Mouse (Mus musculus): ENCODE measurements around the gene Rbbp8nl.

The Rbbp8nl gene

DNA sequence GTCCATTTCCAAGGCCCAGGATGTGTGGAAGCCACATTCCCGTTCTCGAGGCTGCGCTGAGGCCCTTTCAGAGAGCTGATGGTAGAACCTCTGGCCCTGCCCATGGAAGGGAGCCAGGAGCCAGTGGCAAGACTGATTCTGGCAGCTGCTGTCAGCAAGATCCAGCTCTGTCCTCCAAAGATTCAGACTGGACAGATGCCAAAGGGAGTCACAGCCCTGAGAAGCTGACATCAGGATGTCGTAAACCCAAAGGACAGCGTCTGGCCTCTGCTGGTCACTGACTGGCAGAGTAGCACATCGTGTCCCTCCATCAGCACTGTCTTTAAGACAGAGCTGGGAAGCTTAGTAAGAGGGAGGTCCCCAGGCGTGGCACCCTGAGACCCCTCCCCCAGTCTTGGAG lies 61.1 kb downstream of the Rbbp8nl start:
- TF ChIP-seq GATA4 (IDR thresholded peaks at IDR 0.05; ENCODE audit: insufficient replicate concordance, low read length) = no peak

DNA sequence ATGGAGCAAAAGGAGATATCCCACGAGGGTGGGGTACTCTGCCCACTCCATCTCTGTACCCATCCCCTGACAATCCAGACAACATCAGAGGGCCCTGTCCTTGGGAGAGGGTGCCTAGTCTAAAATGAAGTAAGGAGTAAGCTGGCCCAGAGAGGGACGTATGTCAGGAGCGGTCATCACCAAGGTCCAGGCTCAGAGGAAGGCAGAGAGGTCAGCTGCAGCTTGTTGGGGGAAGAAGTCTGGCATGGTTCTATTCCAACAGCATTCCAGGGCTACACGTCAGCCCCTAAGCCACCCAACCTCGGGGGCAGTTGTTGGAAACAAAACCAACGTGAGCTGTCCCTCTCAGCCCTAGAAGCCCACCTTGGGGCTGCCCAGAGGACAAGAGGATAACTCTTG lies 61.6 kb downstream of the Rbbp8nl start:
- TF ChIP-seq GATA4 (IDR thresholded peaks at IDR 0.05; ENCODE audit: insufficient replicate concordance, low read length) = no peak

All from liver, adult (tissue).